Mouse (Mus musculus): ENCODE data around the gene Olfr1294. TPM values are rescaled to one million over a fixed set of nuclear protein-coding genes. Genes with fewer than 3 reads are reported as not detected.

Olfr1294 gene
- not detected for total RNA-seq (2021)
- long read RNA-seq, experiment 1 = 0 reads
- long read RNA-seq, experiment 2 = 0 reads

GRCm38 (mm10) chr2:111540191-111540590 lies at the start of gene Olfr1294:
TSS of gene Olfr1294 (minus strand) at chr2:111540291.
- intact Hi-C loops (cut with DNase I) = no loop called here
- no peak for DNase-seq

DNA sequence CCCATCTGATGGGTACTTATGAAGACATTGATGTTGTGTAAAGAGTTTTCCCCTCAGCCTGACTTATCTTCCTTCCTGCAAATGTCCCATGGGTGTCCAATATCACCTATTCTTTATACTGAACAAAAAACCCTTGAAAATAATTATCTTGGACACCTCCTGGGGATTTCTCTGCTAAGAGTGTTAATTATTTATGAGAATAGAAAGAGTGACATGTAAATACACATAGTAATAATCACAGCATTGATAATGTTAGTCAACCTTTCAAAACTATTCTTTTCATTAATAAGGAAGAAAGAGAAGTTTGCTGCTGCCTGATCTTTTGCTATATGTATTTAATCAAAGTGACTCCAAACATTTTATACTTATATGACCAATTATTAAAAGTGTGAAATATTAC lies 29.5 kb upstream of the Olfr1294 start, which contains the start of gene Olfr1295:
TSS of gene Olfr1295 (minus strand) at position 101 of the 400 bp plus-strand sequence.
- no peak for DNase-seq
- intact Hi-C loops (cut with DNase I) = no loop called here

DNA sequence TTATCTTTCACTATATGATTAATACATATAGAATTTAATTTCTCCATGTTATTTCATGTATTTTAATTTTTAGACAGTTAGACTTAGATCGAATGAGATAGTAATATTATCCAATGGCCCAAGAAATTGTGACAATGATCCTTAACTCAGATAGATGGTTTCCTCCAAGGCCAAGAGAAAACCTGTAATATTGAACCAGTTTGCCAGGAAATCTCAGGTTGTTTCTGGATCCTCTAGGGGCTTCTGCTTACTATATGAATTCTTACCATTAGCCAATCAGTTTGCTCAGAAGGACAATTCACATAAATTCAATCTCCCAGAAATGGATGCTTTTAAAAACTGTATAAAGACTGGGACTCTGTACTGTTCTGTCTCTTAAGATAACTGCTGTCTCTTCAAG lies 15.2 kb downstream of the Olfr1294 start, which contains the start of gene Olfr1293-ps:
TSS of gene Olfr1293-ps (plus strand) at position 301 of the 400 bp plus-strand sequence.
- intact Hi-C loops (cut with DNase I) = no loop called here
- no peak for DNase-seq

GRCm38 (mm10) chr2:111517451-111517850 lies 22.6 kb downstream of the Olfr1294 start:
- intact Hi-C loops (cut with DNase I) = no loop called here
- DNase-seq = no peak

- intact Hi-C loops (cut with DNase I) = no loop called here
- no peak for DNase-seq
Observed at GRCm38 (mm10) chr2:111496880-111497279, 43.2 kb downstream of the Olfr1294 start, which contains the start of gene Olfr1291-ps1. TSS of gene Olfr1291-ps1 (plus strand) at chr2:111497180.

GRCm38 (mm10) chr2:111493729-111494128 lies 46.4 kb downstream of the Olfr1294 start, which contains the start of gene Olfr1290:
TSS of gene Olfr1290 (minus strand) at chr2:111493829.
- no peak for DNase-seq
- intact Hi-C loops (cut with DNase I) = no loop called here

Other genes with a start within 250 kb of the Olfr1294 start
- gene Olfr1279, start 239.7 kb downstream of the Olfr1294 start, total RNA-seq (2021) = not detected
- gene Olfr1280, start 226.3 kb downstream of the Olfr1294 start, total RNA-seq (2021) = not detected
- gene Olfr1281, start 213.8 kb downstream of the Olfr1294 start, total RNA-seq (2021) = not detected
- gene Olfr1282, start 204.2 kb downstream of the Olfr1294 start, total RNA-seq (2021) = not detected
- not detected for gene Olfr1283, start 173.5 kb downstream of the Olfr1294 start, total RNA-seq (2021)
- not detected for gene Olfr1284, start 164.8 kb downstream of the Olfr1294 start, total RNA-seq (2021)
- not detected for gene Olfr1286, start 117.2 kb downstream of the Olfr1294 start, total RNA-seq (2021)
- gene Olfr1287, start 91.1 kb downstream of the Olfr1294 start, total RNA-seq (2021) = not detected
- not detected for gene Olfr1288, start 66.2 kb downstream of the Olfr1294 start, total RNA-seq (2021)
- not detected for gene Olfr1289, start 59.5 kb downstream of the Olfr1294 start, total RNA-seq (2021)
- not detected for gene Olfr1290, start 46.5 kb downstream of the Olfr1294 start, total RNA-seq (2021)
- not detected for gene Olfr1291-ps1, start 43.1 kb downstream of the Olfr1294 start, total RNA-seq (2021)
- gene Olfr1293-ps, start 15.1 kb downstream of the Olfr1294 start, total RNA-seq (2021) = not detected
- not detected for gene Olfr1295, start 29.4 kb upstream of the Olfr1294 start, total RNA-seq (2021)
- not detected for gene Olfr1297, start 86.2 kb upstream of the Olfr1294 start, total RNA-seq (2021)
- gene Olfr1298, start 108.9 kb upstream of the Olfr1294 start, total RNA-seq (2021) = not detected
- gene Olfr1299, start 121.1 kb upstream of the Olfr1294 start, total RNA-seq (2021) = not detected
- gene Olfr1301, start 210.7 kb upstream of the Olfr1294 start, total RNA-seq (2021) = not detected
- not detected for gene Olfr1302, start 237.1 kb upstream of the Olfr1294 start, total RNA-seq (2021)